Mouse (Mus musculus) kidney, embryonic 15.5 days (tissue): ENCODE results near the gene Rdm1. TPM values are rescaled to one million over a fixed set of nuclear protein-coding genes. Genes with fewer than 3 reads are reported as not detected.

ENCODE experiments used
- ATAC-seq: fragments of 200-750 bp; cut with Nextera tagmentation; replicated peaks from 2 replicates; pipeline ENCODE4 v1.8.0; 2017; ENCODE audit warnings: moderate TSS enrichment; ENCODE audit not compliant: low FRiP score
- H3K27ac ChIP-seq: fragments of 300-500 bp; sonication (generic); 2 replicates; pipeline ENCODE4 v1.5.1; 2015; ENCODE audit warnings: mild to moderate bottlenecking, inconsistent platforms
- H3K27me3 ChIP-seq: fragments of 300-500 bp; sonication (generic); 2 replicates; pipeline ENCODE4 v1.6.1; 2015; ENCODE audit warnings: inconsistent platforms
- H3K36me3 ChIP-seq: fragments of 300-500 bp; sonication (generic); 2 replicates; pipeline ENCODE4 v1.6.1; 2015; ENCODE audit warnings: inconsistent platforms
- H3K4me1 ChIP-seq: fragments of 300-500 bp; sonication (generic); 2 replicates; pipeline ENCODE4 v1.6.1; 2015; ENCODE audit warnings: inconsistent platforms
- H3K4me2 ChIP-seq: fragments of 300-500 bp; sonication (generic); 2 replicates; pipeline ENCODE4 v1.6.1; 2015; ENCODE audit warnings: moderate library complexity, mild to moderate bottlenecking, inconsistent platforms
- H3K4me3 ChIP-seq: fragments of 300-500 bp; sonication (generic); replicated peaks from 2 replicates; pipeline ENCODE4 v1.5.1; 2015; ENCODE audit warnings: mild to moderate bottlenecking, inconsistent platforms
- H3K9ac ChIP-seq: fragments of 300-500 bp; sonication (generic); 2 replicates; pipeline ENCODE4 v1.6.1; 2015; ENCODE audit warnings: mild to moderate bottlenecking, inconsistent platforms
- H3K9me3 ChIP-seq: fragments of 300-500 bp; sonication (generic); replicated peaks from 2 replicates; pipeline ENCODE4 v1.6.1; 2016; ENCODE audit warnings: inconsistent platforms
- WGBS: fragments of 180-500 bp; shearing (Covaris S2); methylation state at CpG from one replicate; pipeline ENCODE4 v1.1.7; 2015; ENCODE audit warnings: mixed read lengths; 5-methylcytosine and 5-hydroxymethylcytosine counted together
- polyA plus RNA-seq: library from polyadenylated mRNA; unstranded; fragments of >200 nt; fragmentation: Nextera tagmentation; extraction: Ambion mirVana; gene quantifications from 2 replicates; pipeline ENCODE4 v1.2.1, GENCODE M21; 2015

Rdm1 gene
- polyA plus RNA-seq, 1 experiment from 2014 or later: 35.5 TPM

GRCm38 (mm10) chr11:101664825-101665635 lies 38.0 kb downstream of the Rdm1 start, which contains the start of gene Arl4d:
TSS of gene Arl4d (plus strand) at chr11:101665541.
- WGBS: 7% methylated on average over 34 of the region's 34 CpGs
- H3K27ac ChIP-seq: peak within 1 kb of the TSS; percentile 80
- ATAC-seq: peak; percentile 93

GRCm38 (mm10) chr11:101665636-101665992 lies 38.6 kb downstream of the Rdm1 start:
- H3K9me3 ChIP-seq: no peaks in the 10 kb centered on the region
- H3K36me3 ChIP-seq: no peaks in the 10 kb centered on the region
- peak overlapping the region; percentile 91 for H3K4me2 ChIP-seq
- no peak for ATAC-seq
- WGBS: 1% methylated on average over 24 of the region's 24 CpGs
- peak overlapping the region; percentile 58 for H3K4me3 ChIP-seq
- peaks cover 18% of the 10 kb centered on the region for H3K27me3 ChIP-seq
- H3K9ac ChIP-seq: peak overlapping the region; percentile 56
- peaks cover 40% of the 10 kb centered on the region for H3K4me1 ChIP-seq
- peak overlapping the region; percentile 76 for H3K27ac ChIP-seq

More at GRCm38 (mm10) chr11:101664825-101665635, 38.0 kb downstream of the Rdm1 start, which contains the start of gene Arl4d:
- Histone ChIP-seq H3K4me2 (peak within 1 kb of the TSS; percentile 91), H3K9me3 (no peaks in the 10 kb centered on the region), H3K9ac (peak within 1 kb of the TSS; percentile 56), H3K36me3 (no peaks in the 10 kb centered on the region), H3K4me3 (peak within 1 kb of the TSS; percentile 58), H3K4me1 (peaks cover 40% of the 10 kb centered on the region), H3K27me3 (peaks cover 18% of the 10 kb centered on the region)

DNA sequence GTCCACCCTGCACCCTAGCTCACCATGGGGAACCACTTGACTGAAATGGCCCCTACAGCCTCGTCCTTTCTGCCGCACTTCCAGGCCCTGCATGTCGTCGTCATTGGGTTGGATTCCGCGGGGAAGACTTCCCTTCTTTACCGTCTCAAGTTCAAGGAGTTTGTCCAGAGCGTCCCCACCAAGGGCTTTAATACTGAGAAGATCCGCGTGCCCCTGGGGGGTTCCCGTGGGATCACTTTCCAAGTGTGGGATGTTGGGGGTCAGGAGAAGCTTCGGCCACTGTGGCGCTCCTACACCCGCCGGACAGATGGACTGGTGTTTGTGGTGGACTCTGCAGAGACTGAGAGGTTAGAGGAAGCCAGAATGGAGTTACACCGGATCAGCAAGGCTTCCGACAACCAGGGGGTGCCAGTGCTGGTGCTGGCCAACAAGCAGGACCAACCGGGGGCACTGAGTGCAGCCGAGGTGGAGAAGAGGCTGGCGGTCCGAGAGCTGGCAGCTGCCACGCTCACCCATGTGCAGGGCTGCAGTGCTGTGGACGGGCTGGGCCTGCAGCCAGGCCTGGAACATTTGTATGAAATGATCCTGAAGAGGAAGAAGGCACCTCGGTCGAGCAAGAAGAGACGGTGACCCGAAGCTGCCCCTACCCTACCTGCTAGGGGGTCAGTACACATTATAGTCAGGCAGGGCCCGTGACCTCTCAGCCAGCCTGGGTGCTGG lies 39.8 kb downstream of the Rdm1 start:
- Histone ChIP-seq H3K27ac (no peak overlapping the region), H3K9me3 (no peaks in the 10 kb centered on the region), H3K36me3 (no peaks in the 10 kb centered on the region), H3K27me3 (peaks cover 18% of the 10 kb centered on the region), H3K4me3 (peak overlapping the region; percentile 7), H3K9ac (no peak overlapping the region), H3K4me1 (peaks cover 40% of the 10 kb centered on the region), H3K4me2 (peak overlapping the region; percentile 91)
- 65% methylated on average over 28 of the region's 28 CpGs for WGBS
- ATAC-seq: no peak

GRCm38 (mm10) chr11:101667871-101668532 lies 41.0 kb downstream of the Rdm1 start:
- H3K9ac ChIP-seq: no peak overlapping the region

GRCm38 (mm10) chr11:101668546-101669261 lies 41.7 kb downstream of the Rdm1 start:
- Histone ChIP-seq H3K9me3 (no peaks in the 10 kb centered on the region), H3K4me3 (no peak overlapping the region), H3K4me1 (peaks cover 51% of the 10 kb centered on the region), H3K27ac (peak overlapping the region; percentile 54; the same call in 1 of the 2 replicates), H3K4me2 (0 out of 2 replicates have a peak overlapping the region, but pooled peaks have one; percentile 28), H3K9ac (0 out of 2 replicates have a peak overlapping the region, but pooled peaks have one; percentile 10), H3K27me3 (peaks cover 18% of the 10 kb centered on the region), H3K36me3 (no peaks in the 10 kb centered on the region)
- WGBS: 11% methylated on average over 13 of the region's 13 CpGs
- no peak for ATAC-seq

More at GRCm38 (mm10) chr11:101667871-101668532, 41.0 kb downstream of the Rdm1 start:
- Histone ChIP-seq H3K4me2 (0 out of 2 replicates have a peak overlapping the region, but pooled peaks have one; percentile 28), H3K9me3 (no peaks in the 10 kb centered on the region), H3K27ac (peak overlapping the region; percentile 54; the same call in 1 of the 2 replicates), H3K27me3 (peaks cover 18% of the 10 kb centered on the region), H3K4me1 (peaks cover 44% of the 10 kb centered on the region), H3K4me3 (no peak overlapping the region), H3K36me3 (no peaks in the 10 kb centered on the region)
- WGBS: 73% methylated on average over 14 of the region's 14 CpGs
- ATAC-seq: no peak

- Histone ChIP-seq H3K36me3 (no peaks in the 10 kb centered on the region), H3K4me3 (no peak overlapping the region), H3K4me1 (peaks cover 46% of the 10 kb centered on the region), H3K27ac (no peak overlapping the region), H3K9ac (no peak overlapping the region), H3K27me3 (peaks cover 14% of the 10 kb centered on the region), H3K4me2 (no peak overlapping the region), H3K9me3 (no peaks in the 10 kb centered on the region)
- WGBS: 94% methylated on average over 1 of the region's 1 CpGs
- ATAC-seq: no peak
Measured at GRCm38 (mm10) chr11:101670334-101670733, 43.3 kb downstream of the Rdm1 start.

- H3K27me3 ChIP-seq: peaks cover 12% of the 10 kb centered on the region
- no peak for ATAC-seq
Measured at GRCm38 (mm10) chr11:101671255-101671654, 44.3 kb downstream of the Rdm1 start.

DNA sequence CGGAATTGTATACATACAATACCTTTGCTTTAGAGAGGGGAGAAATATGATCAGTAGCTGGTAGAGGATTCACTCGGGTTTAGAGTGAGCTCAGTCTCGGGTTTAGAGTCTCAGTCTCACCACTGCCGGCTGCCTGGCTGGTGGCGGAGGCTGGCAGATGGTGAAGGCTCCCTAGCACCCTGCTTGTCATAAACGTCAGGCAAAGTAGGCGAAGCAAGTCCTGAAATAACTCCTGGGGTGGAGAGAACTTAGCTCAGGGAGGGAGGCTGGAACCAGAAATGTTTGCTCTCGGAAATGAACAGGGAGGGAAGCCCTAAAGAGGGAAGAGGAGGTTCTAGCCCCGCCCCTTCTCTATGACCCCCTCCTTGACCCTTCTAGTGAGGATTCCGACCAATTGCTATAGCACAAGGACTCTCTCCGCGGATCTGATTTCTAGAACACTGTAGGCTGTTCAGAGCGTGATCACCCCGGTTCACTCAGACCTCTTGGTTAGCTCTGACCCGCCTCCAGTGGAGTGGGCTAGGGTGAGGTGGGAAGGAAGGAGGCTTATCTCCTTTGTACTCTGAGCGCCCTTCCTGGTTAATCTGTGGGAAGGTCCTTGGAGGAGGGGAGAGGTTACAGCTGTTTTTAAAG lies 46.1 kb downstream of the Rdm1 start:
- Histone ChIP-seq H3K9me3 (no peaks in the 10 kb centered on the region), H3K4me2 (peak overlapping the region; percentile 42), H3K27me3 (no peaks in the 10 kb centered on the region), H3K9ac (0 out of 2 replicates have a peak overlapping the region, but pooled peaks have one; percentile 1), H3K4me3 (0 out of 2 replicates have a peak overlapping the region, but pooled peaks have one; percentile 4), H3K4me1 (peaks cover 27% of the 10 kb centered on the region), H3K36me3 (no peaks in the 10 kb centered on the region), H3K27ac (peak overlapping the region; percentile 54)
- peak; percentile 55; the same call in 1 of the 2 replicates for ATAC-seq
- WGBS: 14% methylated on average over 16 of the region's 16 CpGs

More at GRCm38 (mm10) chr11:101671255-101671654, 44.3 kb downstream of the Rdm1 start:
- H3K36me3 ChIP-seq: no peaks in the 10 kb centered on the region
- no peaks in the 10 kb centered on the region for H3K9me3 ChIP-seq
- peaks cover 42% of the 10 kb centered on the region for H3K4me1 ChIP-seq
- H3K4me3 ChIP-seq: no peak overlapping the region
- WGBS: 73% methylated on average over 4 of the region's 4 CpGs
- no peak overlapping the region for H3K4me2 ChIP-seq
- H3K9ac ChIP-seq: no peak overlapping the region
- H3K27ac ChIP-seq: no peak overlapping the region

- H3K4me2 ChIP-seq: no peak overlapping the region
- H3K4me3 ChIP-seq: no peak overlapping the region
- no peaks in the 10 kb centered on the region for H3K27me3 ChIP-seq
- H3K4me1 ChIP-seq: peaks cover 22% of the 10 kb centered on the region
- no peak overlapping the region for H3K9ac ChIP-seq
- 88% methylated on average over 5 of the region's 5 CpGs for WGBS
- H3K36me3 ChIP-seq: no peaks in the 10 kb centered on the region
- H3K9me3 ChIP-seq: no peaks in the 10 kb centered on the region
- no peak for ATAC-seq
- H3K27ac ChIP-seq: no peak overlapping the region
Measured at GRCm38 (mm10) chr11:101674106-101674505, 47.1 kb downstream of the Rdm1 start.

GRCm38 (mm10) chr11:101675349-101675748 lies 48.4 kb downstream of the Rdm1 start:
- WGBS: 74% methylated on average over 4 of the region's 4 CpGs
- H3K9ac ChIP-seq: no peak overlapping the region
- no peak overlapping the region for H3K4me2 ChIP-seq
- ATAC-seq: no peak
- H3K36me3 ChIP-seq: no peaks in the 10 kb centered on the region
- H3K27ac ChIP-seq: no peak overlapping the region
- peaks cover 16% of the 10 kb centered on the region for H3K4me1 ChIP-seq
- H3K4me3 ChIP-seq: no peak overlapping the region
- no peaks in the 10 kb centered on the region for H3K27me3 ChIP-seq
- H3K9me3 ChIP-seq: no peaks in the 10 kb centered on the region

DNA sequence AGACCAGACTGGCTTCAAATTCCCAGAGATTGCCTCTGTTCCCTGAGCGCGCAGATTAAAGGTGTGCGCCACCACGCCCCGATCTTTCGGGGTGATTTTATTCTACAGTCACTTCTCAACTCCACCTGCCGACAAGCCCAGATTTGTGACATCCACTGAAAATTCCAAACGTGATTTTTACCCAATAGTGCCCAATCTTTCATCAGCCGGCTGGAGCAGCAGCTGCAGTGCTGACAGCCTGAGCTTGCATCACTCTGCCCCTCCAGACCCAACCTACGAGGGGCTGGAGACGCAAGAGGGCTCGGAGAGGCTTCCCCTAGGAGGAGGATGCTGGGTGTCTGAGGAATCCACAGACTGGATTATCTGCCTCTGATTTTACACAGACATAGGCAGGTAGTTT lies 50.7 kb downstream of the Rdm1 start:
- H3K27me3 ChIP-seq: no peaks in the 10 kb centered on the region
- ATAC-seq: no peak

More for the DNA sequence above, 50.7 kb downstream of the Rdm1 start:
- Histone ChIP-seq H3K4me2 (no peak overlapping the region), H3K9ac (no peak overlapping the region), H3K4me1 (peaks cover 23% of the 10 kb centered on the region), H3K4me3 (no peak overlapping the region), H3K27ac (no peak overlapping the region), H3K36me3 (no peaks in the 10 kb centered on the region), H3K9me3 (no peaks in the 10 kb centered on the region)
- WGBS: 83% methylated on average over 12 of the region's 12 CpGs
